Mouse (Mus musculus) forebrain, embryonic 14.5 days (tissue): ENCODE results near the gene Dr1. TPM values are rescaled to one million over a fixed set of nuclear protein-coding genes. Genes with fewer than 3 reads are reported as not detected.

Experiments used
- polyA plus RNA-seq: library from polyadenylated mRNA; unstranded; fragments of >200 nt; fragmentation: Nextera tagmentation; extraction: Ambion mirVana; gene quantifications from 2 replicates; pipeline ENCODE4 v1.2.1, GENCODE M21; 2014

The Dr1 gene
- polyA plus RNA-seq, 1 experiment from 2014 or later, result 45.4 TPM

Other genes with a start within 250 kb of the Dr1 start
- gene Mtf2, start 203.2 kb upstream of the Dr1 start, polyA plus RNA-seq, result 128 and 139 TPM in 2 replicates
- gene Tmed5, start 136.3 kb upstream of the Dr1 start, polyA plus RNA-seq, result 17.2 and 18.1 TPM in 2 replicates
- gene Ccdc18, start 136.0 kb upstream of the Dr1 start, polyA plus RNA-seq, result 4.6 and 7.4 TPM in 2 replicates
- 2.3 and 2.5 TPM in 2 replicates for gene Pigg, start 43.7 kb downstream of the Dr1 start, polyA plus RNA-seq
- gene Gm42517, start 99.0 kb downstream of the Dr1 start, polyA plus RNA-seq, result 0.75 and 1.1 TPM in 2 replicates
- gene Pde6b, start 119.5 kb downstream of the Dr1 start, polyA plus RNA-seq, result 0.17 TPM in 1 of 2 replicates, not detected in the other
- gene Atp5k, start 165.6 kb downstream of the Dr1 start, polyA plus RNA-seq, result 374 and 426 TPM in 2 replicates
- gene Mfsd7a, start 180.0 kb downstream of the Dr1 start, polyA plus RNA-seq, result 0.06 and 0.09 TPM in 2 replicates
- gene Pcgf3, start 192.3 kb downstream of the Dr1 start, polyA plus RNA-seq, result 27.7 and 35.9 TPM in 2 replicates